Mouse (Mus musculus) megakaryocyte, adult 5-6 weeks (primary cell): ENCODE results near the gene Sult2a4. TPM values are rescaled to one million over a fixed set of nuclear protein-coding genes. Genes with fewer than 3 reads are reported as not detected.
"Not testable (repeated sequence)": the region's sequence is repeated elsewhere in the genome, so short reads cannot be mapped to it uniquely, and the experiment has no call there.

Experiments used
- ATAC-seq: 2 replicates; pipeline ENCODE4 v1.8.0; 2016; ENCODE audit warnings: mild to moderate bottlenecking, inconsistent platforms; ENCODE audit not compliant: poor library complexity, severe bottlenecking
- total RNA-seq, 2 experiments: library from RNA; stranded (forward) in 1 of 2; stranded (reverse) in 1 of 2; fragments of 153-499, 151-499 nt in 1 of 2; fragments of 221-1000, 200-1000 nt in 1 of 2; gene quantifications; 2 replicates each; pipeline versions ENCODE4 v1.2.3 to v1.2.4; 2015 to 2017

Gene Sult2a4
- total RNA-seq (2015) (not detected in 2 replicates), total RNA-seq (2017) (not detected in 2 replicates)

DNA sequence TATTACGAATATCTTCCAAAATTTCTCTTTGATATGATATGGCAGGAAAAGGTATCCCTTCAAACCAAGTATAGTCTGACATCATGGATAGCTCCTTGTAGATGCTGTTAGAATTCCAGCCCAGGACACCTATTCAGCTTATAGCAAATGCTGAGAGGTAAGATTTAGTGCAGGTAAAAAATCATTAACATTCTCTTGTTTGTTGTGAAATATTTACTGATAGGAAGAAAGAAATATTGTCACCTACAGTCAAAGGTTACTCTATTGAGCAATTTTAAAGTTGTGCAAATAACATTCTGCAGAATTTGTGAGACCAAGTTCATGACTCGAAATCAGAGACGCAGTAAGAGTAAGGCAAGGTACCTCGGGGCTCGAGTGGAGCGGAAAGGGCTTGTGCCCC is at the start of gene Sult2a4:
TSS of gene Sult2a4 (minus strand) at position 101 of the 400 bp plus-strand sequence.
- not testable (repeated sequence) for ATAC-seq

DNA sequence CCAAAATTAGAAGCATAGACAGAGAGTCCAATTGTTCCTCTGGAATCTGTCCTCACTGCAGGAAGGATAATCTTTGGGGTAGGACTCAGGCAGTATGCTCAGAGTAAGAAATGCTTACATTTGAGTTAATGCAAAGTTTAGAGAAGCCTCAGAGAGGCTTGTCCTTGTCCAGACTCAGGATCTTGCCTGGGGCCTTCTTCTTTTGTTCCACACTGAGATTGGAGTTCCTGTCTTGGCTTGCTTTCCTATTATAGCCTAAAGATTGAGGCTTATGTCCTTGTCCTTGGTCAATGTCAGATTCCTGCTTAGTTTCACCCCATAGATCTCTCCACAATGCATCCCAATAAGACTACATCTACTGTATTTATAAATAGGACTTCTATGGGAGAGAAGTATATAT is 41.4 kb upstream of the Sult2a4 start:
- ATAC-seq = not testable (repeated sequence)

DNA sequence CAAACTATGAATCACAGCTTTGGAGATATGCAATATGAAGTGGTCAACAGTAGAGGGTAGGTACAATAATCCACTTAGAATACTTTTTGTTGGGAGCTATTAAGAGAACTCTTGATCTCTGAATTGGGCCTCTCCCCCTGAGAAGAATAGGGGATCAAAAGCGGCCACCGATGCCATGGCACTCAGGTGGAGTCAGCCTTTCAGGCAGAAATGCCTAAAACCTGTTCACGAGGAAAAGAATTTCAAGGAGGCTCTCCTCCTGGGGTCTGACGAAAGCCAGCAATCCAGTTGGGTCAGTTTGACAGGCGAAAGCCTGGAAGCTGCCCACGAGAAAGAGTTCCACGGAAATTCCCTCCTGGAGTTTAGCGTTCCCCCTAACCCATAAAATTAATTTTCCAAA is 23.7 kb upstream of the Sult2a4 start:
- no peak for ATAC-seq

DNA sequence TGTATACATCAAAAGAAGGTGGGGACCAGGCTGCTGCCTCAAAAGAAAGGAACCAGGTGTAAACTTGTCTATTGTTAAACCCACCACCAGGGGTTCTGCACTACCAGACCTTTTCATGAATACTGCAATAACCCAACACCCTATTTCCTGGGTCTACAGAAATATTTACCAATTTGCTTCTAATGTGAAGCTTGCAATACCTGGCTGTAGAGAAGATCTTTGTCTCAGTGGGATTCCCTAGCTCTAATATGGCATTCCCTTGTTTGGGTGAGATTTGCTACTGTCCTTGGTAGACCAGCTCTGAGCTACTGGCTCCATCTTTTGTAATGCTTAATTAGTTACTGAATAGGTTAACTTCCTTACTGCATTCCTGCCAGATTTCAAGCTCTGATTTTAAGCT is 21.3 kb upstream of the Sult2a4 start:
- ATAC-seq = not testable (repeated sequence)

Other genes starting within 250 kb of the Sult2a4 start
- not detected in 2 replicates for gene Sult2a1, start 152.2 kb downstream of the Sult2a4 start, total RNA-seq (2015)
- gene Sult2a1, start 152.2 kb downstream of the Sult2a4 start, total RNA-seq (2017) = not detected in 2 replicates
- gene Sult2a3, start 133.4 kb upstream of the Sult2a4 start, total RNA-seq (2015) = not detected in 2 replicates
- not detected in 2 replicates for gene Sult2a3, start 133.4 kb upstream of the Sult2a4 start, total RNA-seq (2017)